Mouse (Mus musculus) embryonic fibroblast, embryonic 13.5 days (primary cell): ENCODE data around the gene Rps12.

Source experiments
- CTCF ChIP-seq: IDR thresholded peaks from 2 replicates; pipeline ENCODE4 v1.5.1; 2011; ENCODE audit warnings: mild to moderate bottlenecking, control low read depth, low read length, moderate library complexity, borderline replicate concordance; ENCODE audit not compliant: insufficient read depth
- POLR2A ChIP-seq: IDR thresholded peaks from 2 replicates; pipeline ENCODE4 v1.6.1; 2011; ENCODE audit warnings: low read depth, mild to moderate bottlenecking, control low read depth, low read length, moderate library complexity

DNA sequence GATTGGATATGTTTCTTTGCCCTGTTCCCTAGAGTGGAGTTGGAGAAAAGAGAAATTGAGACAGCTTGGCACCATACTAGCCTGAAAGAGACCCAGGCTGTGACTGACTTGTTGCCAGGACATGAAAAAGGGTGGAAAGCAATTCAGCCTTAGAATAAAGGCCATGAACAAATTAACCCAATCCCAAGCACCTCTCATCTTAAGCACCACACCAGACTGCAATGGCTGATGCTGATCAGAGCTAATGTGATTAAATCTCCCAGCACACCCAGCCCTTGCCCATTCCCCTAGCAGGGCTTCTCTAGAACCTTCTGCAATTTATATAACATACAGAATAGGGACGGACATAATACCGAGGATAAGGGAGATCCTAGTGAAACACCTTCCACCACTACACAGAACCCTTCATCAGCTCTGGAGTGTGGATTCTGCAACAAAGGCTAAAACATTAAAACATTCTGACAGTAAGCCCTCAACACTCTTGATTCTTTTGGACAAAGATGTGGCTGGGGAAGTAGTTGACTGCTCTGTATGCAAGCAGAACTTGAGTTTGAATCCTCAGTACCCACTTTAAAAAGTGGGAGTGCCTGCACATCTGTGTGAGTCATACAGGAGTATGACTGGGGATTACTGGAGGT is 4.1 kb downstream of the Rps12 start:
- TF ChIP-seq POLR2A (peak; percentile 35), CTCF (no peak)
